Mouse (Mus musculus): ENCODE data around the gene Adgb. TPM values are rescaled to one million over a fixed set of nuclear protein-coding genes. Genes with fewer than 3 reads are reported as not detected.

The Adgb gene
- polyA plus RNA-seq, 1 experiment from 2014 or later, result 0.14 TPM

DNA sequence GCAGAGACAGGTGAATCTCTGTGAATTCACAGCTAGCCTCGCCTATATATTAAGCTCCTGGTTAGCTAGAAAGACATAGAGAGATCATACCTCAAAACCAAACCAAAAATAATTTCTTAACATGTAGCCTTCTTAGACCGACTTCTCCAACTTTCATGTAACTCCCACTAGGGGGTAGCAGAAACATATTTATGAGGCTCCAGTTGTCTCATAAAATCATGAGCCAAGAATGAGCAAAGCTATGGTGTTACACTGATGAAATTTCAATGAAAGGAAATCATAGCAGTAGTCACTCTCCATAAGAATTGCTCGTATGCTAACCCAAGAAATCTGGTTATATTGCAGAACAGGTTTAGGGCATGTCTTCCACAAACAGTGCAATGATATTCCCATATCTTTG is 64.0 kb downstream of the Adgb start:
- no peak for ATAC-seq (replicated peaks; ENCODE audit: insufficient number of reproducible peaks, low FRiP score, low TSS enrichment, low read depth)
- H3K36me3 ChIP-seq (replicated peaks; ENCODE audit: control insufficient read depth, insufficient read depth, low read depth, low read length), result no peaks in the 10 kb centered on the region
- DNase-seq (ENCODE audit: low spot score), result peak; percentile 72
- no peak overlapping the region for H3K4me3 ChIP-seq (ENCODE audit: low read depth, low read length)
- no peak overlapping the region for H3K4me2 ChIP-seq (ENCODE audit: low read depth, low read length)
- H3K4me1 ChIP-seq (ENCODE audit: control insufficient read depth, insufficient read depth, low read length), result no peaks in the 10 kb centered on the region
- H3K27me3 ChIP-seq (ENCODE audit: control insufficient read depth, insufficient read depth, low read length), result no peaks in the 10 kb centered on the region
- H3K9ac ChIP-seq (replicated peaks; ENCODE audit: low read length), result no peak overlapping the region
- no peak overlapping the region for H3K27ac ChIP-seq (replicated peaks; ENCODE audit: low read depth, low read length)
- WGBS, result 57% methylated on average over 3 of the region's 3 CpGs
- H3K9me3 ChIP-seq (replicated peaks; ENCODE audit: control insufficient read depth, low read length), result no peaks in the 10 kb centered on the region

DNA sequence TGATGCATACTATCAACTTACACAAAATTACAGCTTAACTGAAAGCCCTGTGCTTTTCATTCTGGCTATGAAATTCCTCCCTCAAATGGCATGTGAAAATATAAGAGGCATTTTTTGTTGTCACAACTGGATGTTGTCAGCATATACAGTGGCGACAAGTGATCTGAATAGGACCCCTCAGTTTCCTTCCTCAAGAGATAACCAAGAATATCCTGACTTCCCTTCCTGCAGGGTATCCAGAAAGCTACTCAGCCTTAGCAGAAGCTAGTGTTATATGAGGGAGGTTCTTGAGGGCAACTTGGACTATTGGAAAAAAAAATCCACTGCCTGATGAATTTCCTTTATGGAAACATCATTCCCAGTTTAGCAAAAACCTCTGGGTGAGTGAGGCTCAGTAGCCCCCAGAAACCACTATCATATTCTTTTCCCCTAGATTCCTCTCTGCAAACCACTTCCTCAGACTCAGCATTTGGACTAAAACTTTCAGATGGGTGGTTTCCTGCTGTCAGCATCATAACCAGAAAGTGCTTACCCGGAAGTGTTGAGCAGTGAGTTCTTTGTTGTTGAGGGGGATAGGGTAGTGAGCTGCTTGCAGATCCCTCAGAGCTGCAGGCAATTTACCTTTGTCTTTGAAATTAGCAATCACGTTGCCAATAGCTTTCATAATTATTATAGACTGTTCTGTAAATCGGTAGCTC is 76.2 kb downstream of the Adgb start:
- no peaks in the 10 kb centered on the region for H3K9me3 ChIP-seq (replicated peaks; ENCODE audit: control insufficient read depth, low read length)
- H3K36me3 ChIP-seq (replicated peaks; ENCODE audit: control insufficient read depth, insufficient read depth, low read depth, low read length), result no peaks in the 10 kb centered on the region
- 72% methylated on average over 4 of the region's 4 CpGs for WGBS
- ATAC-seq (replicated peaks; ENCODE audit: insufficient number of reproducible peaks, low FRiP score, low TSS enrichment, low read depth) (no peak), DNase-seq (ENCODE audit: low spot score) (no peak)
- no peak overlapping the region for H3K4me2 ChIP-seq (ENCODE audit: low read depth, low read length)
- no peak overlapping the region for H3K9ac ChIP-seq (replicated peaks; ENCODE audit: low read length)
- H3K27me3 ChIP-seq (ENCODE audit: control insufficient read depth, insufficient read depth, low read length), result no peaks in the 10 kb centered on the region
- no peak overlapping the region for H3K27ac ChIP-seq (replicated peaks; ENCODE audit: low read depth, low read length)
- no peaks in the 10 kb centered on the region for H3K4me1 ChIP-seq (ENCODE audit: control insufficient read depth, insufficient read depth, low read length)
- no peak overlapping the region for H3K4me3 ChIP-seq (ENCODE audit: low read depth, low read length)

DNA sequence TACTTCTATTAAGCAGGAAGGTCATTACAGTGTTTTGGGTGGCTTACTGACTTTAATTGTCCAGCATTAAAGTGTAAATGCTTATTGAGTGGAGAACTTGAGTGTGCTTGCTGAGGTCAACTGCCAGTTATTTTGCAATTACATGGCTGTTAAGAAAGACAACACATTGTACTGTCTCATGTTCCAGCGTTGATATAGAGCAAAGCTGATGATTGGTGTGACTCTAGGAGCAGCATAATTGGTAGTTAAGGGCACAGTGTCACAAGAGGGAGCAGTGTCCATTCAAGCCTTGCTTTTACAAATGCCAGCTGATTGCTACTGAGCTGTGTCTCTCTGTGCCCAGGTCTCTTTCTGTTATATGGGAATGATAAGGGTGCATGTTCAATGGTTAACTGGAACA is 97.5 kb downstream of the Adgb start:
- Histone ChIP-seq H3K36me3 (replicated peaks; ENCODE audit: control insufficient read depth, insufficient read depth, low read depth, low read length) (no peaks in the 10 kb centered on the region), H3K9ac (replicated peaks; ENCODE audit: low read length) (no peak overlapping the region), H3K4me3 (ENCODE audit: low read depth, low read length) (no peak overlapping the region), H3K9me3 (replicated peaks; ENCODE audit: control insufficient read depth, low read length) (no peaks in the 10 kb centered on the region), H3K4me1 (ENCODE audit: control insufficient read depth, insufficient read depth, low read length) (no peaks in the 10 kb centered on the region), H3K27ac (replicated peaks; ENCODE audit: low read depth, low read length) (no peak overlapping the region), H3K27me3 (ENCODE audit: control insufficient read depth, insufficient read depth, low read length) (no peaks in the 10 kb centered on the region), H3K4me2 (ENCODE audit: low read depth, low read length) (no peak overlapping the region)
- WGBS, result 44% methylated on average over 1 of the region's 1 CpGs
- no peak for ATAC-seq (replicated peaks; ENCODE audit: insufficient number of reproducible peaks, low FRiP score, low TSS enrichment, low read depth)
- DNase-seq (ENCODE audit: low spot score), result no peak

DNA sequence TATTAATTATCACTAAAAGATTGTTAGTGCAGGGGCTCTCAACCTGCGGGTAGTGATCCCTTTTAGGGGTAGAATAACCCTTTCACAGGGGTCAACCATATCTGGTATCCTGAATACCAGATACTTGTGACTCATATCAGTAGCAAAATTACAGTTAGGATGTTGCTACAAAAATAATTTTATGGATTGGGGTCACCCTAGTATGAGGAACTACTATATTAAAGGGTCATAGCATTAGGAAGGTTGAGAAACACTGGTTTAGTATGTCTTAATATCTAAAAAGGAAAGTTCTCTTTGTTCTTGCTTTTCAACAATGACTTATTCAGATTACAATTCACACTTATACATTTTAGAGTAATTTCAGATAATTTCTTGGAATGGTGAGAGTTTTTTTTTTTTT is 108.1 kb downstream of the Adgb start:
- Histone ChIP-seq H3K27ac (replicated peaks; ENCODE audit: low read depth, low read length) (no peak overlapping the region), H3K4me1 (ENCODE audit: control insufficient read depth, insufficient read depth, low read length) (no peaks in the 10 kb centered on the region), H3K36me3 (replicated peaks; ENCODE audit: control insufficient read depth, insufficient read depth, low read depth, low read length) (no peaks in the 10 kb centered on the region), H3K27me3 (ENCODE audit: control insufficient read depth, insufficient read depth, low read length) (no peaks in the 10 kb centered on the region), H3K4me3 (ENCODE audit: low read depth, low read length) (no peak overlapping the region), H3K9me3 (replicated peaks; ENCODE audit: control insufficient read depth, low read length) (no peaks in the 10 kb centered on the region), H3K9ac (replicated peaks; ENCODE audit: low read length) (no peak overlapping the region), H3K4me2 (ENCODE audit: low read depth, low read length) (no peak overlapping the region)
- no peak for DNase-seq (ENCODE audit: low spot score)
- ATAC-seq (replicated peaks; ENCODE audit: insufficient number of reproducible peaks, low FRiP score, low TSS enrichment, low read depth), result no peak
- 83% methylated on average over 1 of the region's 1 CpGs for WGBS

DNA sequence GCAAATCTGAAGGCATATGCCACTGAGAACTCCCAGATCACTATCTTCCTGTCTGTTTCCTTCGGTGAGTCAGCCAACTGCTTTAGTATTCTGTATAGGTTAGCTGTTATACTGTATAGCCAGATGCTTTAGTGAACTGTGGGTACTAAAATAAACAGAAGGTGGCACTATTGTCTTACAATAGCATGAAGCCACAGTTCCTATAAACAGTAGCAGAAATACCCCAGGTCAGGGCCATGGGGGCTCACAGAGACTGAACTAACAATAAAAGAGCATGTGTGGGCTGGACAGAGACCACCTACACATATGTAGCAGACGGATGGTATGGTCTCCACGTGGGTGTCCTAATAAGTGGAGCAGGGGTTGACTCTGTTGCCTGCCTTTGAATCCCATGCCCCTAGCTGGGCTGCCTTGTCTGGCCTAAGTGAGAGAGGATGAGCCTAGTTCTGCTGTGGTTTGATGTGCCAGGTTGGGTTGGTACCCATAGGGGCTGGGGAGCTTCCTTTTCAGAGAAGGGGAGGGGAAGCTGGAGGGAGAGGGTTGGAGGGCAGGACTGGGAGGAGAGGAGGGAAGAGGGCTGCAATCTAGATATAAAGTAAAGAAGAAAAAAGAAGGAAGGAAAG is 116.4 kb downstream of the Adgb start:
- ATAC-seq (replicated peaks; ENCODE audit: insufficient number of reproducible peaks, low FRiP score, low TSS enrichment, low read depth) (peak; percentile 56; the same call in 1 of the 2 replicates), DNase-seq (ENCODE audit: low spot score) (peak; percentile 70)
- WGBS, result 18% methylated on average over 3 of the region's 3 CpGs
- Histone ChIP-seq H3K27me3 (ENCODE audit: control insufficient read depth, insufficient read depth, low read length) (no peaks in the 10 kb centered on the region), H3K9me3 (replicated peaks; ENCODE audit: control insufficient read depth, low read length) (no peaks in the 10 kb centered on the region), H3K4me1 (ENCODE audit: control insufficient read depth, insufficient read depth, low read length) (no peaks in the 10 kb centered on the region), H3K36me3 (replicated peaks; ENCODE audit: control insufficient read depth, insufficient read depth, low read depth, low read length) (no peaks in the 10 kb centered on the region), H3K9ac (replicated peaks; ENCODE audit: low read length) (no peak overlapping the region), H3K4me3 (ENCODE audit: low read depth, low read length) (no peak overlapping the region), H3K4me2 (ENCODE audit: low read depth, low read length) (no peak overlapping the region), H3K27ac (replicated peaks; ENCODE audit: low read depth, low read length) (no peak overlapping the region)

DNA sequence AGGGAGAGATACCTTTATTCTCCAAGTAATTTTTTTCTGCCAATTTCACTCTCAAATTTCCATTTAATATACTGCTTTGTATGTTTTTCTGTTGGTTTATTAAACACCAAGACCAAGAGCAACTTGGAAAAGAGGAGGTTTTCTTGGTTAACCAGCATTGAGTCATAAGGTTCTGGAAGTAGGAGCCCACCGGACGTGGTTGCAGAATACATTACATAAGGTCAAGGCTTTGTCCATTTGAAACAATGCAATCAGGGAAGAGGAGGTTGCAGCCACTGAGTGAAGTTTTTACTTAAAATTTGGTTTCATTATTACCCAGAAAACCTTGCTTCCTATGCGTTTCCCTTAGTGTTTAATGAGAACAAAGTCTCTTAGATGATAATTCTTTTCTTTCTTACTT is 119.9 kb downstream of the Adgb start:
- no peak overlapping the region for H3K4me2 ChIP-seq (ENCODE audit: low read depth, low read length)
- H3K27me3 ChIP-seq (ENCODE audit: control insufficient read depth, insufficient read depth, low read length), result no peaks in the 10 kb centered on the region
- H3K27ac ChIP-seq (replicated peaks; ENCODE audit: low read depth, low read length), result no peak overlapping the region
- ATAC-seq (replicated peaks; ENCODE audit: insufficient number of reproducible peaks, low FRiP score, low TSS enrichment, low read depth) (no peak), DNase-seq (ENCODE audit: low spot score) (no peak)
- H3K9me3 ChIP-seq (replicated peaks; ENCODE audit: control insufficient read depth, low read length), result no peaks in the 10 kb centered on the region
- no peaks in the 10 kb centered on the region for H3K36me3 ChIP-seq (replicated peaks; ENCODE audit: control insufficient read depth, insufficient read depth, low read depth, low read length)
- 86% methylated on average over 3 of the region's 3 CpGs for WGBS
- no peaks in the 10 kb centered on the region for H3K4me1 ChIP-seq (ENCODE audit: control insufficient read depth, insufficient read depth, low read length)
- H3K9ac ChIP-seq (replicated peaks; ENCODE audit: low read length), result no peak overlapping the region
- no peak overlapping the region for H3K4me3 ChIP-seq (ENCODE audit: low read depth, low read length)

DNA sequence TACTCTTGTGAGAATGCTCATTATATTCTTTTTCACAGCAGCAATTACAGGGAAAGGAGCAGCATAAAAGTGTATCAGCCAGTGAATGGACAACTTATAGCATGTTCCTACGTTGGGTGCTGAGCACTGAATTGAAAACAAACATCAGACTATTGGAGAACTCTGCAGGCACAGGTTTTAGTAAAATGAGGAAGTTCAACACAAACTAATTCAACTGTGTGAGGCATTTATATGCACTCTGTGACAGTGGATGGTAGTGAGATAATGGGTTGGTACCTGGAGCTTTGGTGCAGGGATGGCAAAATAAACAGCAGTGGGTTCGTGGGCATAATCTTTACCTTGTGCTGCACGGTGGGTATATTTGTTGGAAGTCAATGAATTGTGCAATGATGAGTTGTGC is 121.6 kb downstream of the Adgb start:
- no peaks in the 10 kb centered on the region for H3K4me1 ChIP-seq (ENCODE audit: control insufficient read depth, insufficient read depth, low read length)
- no peaks in the 10 kb centered on the region for H3K9me3 ChIP-seq (replicated peaks; ENCODE audit: control insufficient read depth, low read length)
- no peak overlapping the region for H3K4me3 ChIP-seq (ENCODE audit: low read depth, low read length)
- ATAC-seq (replicated peaks; ENCODE audit: insufficient number of reproducible peaks, low FRiP score, low TSS enrichment, low read depth) (no peak), DNase-seq (ENCODE audit: low spot score) (no peak)
- no peaks in the 10 kb centered on the region for H3K27me3 ChIP-seq (ENCODE audit: control insufficient read depth, insufficient read depth, low read length)
- H3K27ac ChIP-seq (replicated peaks; ENCODE audit: low read depth, low read length), result no peak overlapping the region
- no peak overlapping the region for H3K4me2 ChIP-seq (ENCODE audit: low read depth, low read length)
- 84% methylated on average over 3 of the region's 3 CpGs for WGBS
- no peak overlapping the region for H3K9ac ChIP-seq (replicated peaks; ENCODE audit: low read length)
- no peaks in the 10 kb centered on the region for H3K36me3 ChIP-seq (replicated peaks; ENCODE audit: control insufficient read depth, insufficient read depth, low read depth, low read length)

DNA sequence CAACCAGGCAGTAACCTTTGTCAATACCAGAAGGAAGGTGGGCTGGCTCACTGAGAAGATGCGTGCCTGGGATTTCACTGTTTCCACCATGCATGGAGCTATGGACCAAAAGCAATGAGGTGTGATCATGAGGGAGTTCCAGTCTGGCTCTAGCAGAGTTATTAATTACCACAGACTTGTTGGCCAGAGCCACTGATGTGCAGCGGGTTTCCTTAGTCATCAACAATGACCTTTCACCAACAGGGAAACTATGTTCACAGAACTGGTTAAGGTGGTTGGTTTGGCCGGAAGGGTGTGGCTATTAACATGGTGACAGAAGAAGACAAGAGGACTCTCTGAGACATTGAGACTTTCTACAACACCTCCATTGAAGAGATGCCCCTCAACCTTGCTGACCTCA is 128.2 kb downstream of the Adgb start:
- Histone ChIP-seq H3K27me3 (ENCODE audit: control insufficient read depth, insufficient read depth, low read length) (no peaks in the 10 kb centered on the region), H3K27ac (replicated peaks; ENCODE audit: low read depth, low read length) (no peak overlapping the region), H3K4me3 (ENCODE audit: low read depth, low read length) (no peak overlapping the region), H3K9ac (replicated peaks; ENCODE audit: low read length) (no peak overlapping the region), H3K4me1 (ENCODE audit: control insufficient read depth, insufficient read depth, low read length) (no peaks in the 10 kb centered on the region), H3K4me2 (ENCODE audit: low read depth, low read length) (no peak overlapping the region), H3K9me3 (replicated peaks; ENCODE audit: control insufficient read depth, low read length) (no peaks in the 10 kb centered on the region), H3K36me3 (replicated peaks; ENCODE audit: control insufficient read depth, insufficient read depth, low read depth, low read length) (no peaks in the 10 kb centered on the region)
- no peak for DNase-seq (ENCODE audit: low spot score)
- WGBS, result 92% methylated on average over 3 of the region's 3 CpGs
- no peak for ATAC-seq (replicated peaks; ENCODE audit: insufficient number of reproducible peaks, low FRiP score, low TSS enrichment, low read depth)
